Mouse (Mus musculus): ENCODE results near the gene Bik. TPM values are rescaled to one million over a fixed set of nuclear protein-coding genes. Genes with fewer than 3 reads are reported as not detected.

The Bik gene
- polyA plus RNA-seq, 1 experiment from 2014 or later: 6.2 TPM

DNA sequence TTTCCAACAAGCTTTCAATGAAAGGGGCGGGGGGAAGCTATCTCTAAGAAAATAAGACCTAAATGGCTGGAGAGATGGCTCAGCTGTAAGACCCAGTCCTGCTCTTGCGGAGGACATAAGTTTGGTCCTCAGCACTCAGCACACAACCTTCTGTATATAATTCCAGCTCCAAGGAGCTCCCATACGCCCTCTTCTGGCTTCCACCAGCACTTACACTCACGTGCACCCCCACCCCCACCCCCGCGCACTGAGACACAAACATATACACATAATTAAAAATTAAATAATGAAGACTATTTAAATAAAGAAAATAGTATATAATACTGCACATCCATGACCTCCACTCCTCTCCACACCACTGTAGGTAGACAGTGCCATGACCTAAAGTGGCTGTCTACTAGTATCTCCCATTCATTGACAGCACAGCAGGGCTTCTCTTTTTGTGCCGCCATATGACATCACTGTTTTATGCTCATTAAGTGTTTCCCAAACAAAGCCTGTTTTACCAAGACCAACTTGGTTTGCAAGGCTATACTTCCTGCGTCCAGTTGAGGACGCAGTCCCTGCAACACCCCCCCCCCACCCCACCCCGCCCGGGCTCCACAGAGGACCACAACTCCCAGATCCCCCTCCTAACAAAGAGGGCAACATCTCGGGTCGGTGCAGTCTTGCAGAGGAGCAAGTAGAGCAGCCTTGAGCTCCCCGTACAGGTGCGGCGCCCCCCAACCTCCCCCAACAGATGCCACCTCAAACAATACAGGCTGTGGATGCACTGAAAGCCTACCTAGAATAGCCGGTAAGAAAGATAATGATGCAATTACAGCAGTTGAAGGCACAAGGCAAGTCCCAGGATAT is 16.5 kb upstream of the Bik start:
- H3K4me3 ChIP-seq (ENCODE audit: low read depth, low read length): peak overlapping the region; percentile 56
- no peak for TF ChIP-seq EP300 (IDR thresholded peaks at IDR 0.05; ENCODE audit: low read depth)
- no peak; the same call in 1 of the 2 replicates for TF ChIP-seq CTCF (IDR thresholded peaks at IDR 0.05; ENCODE audit: low read depth)
- peak overlapping the region; percentile 53 for H3K9ac ChIP-seq (replicated peaks)
- H3K9me3 ChIP-seq (ENCODE audit: low read length): no peaks in the 10 kb centered on the region
- H3K4me1 ChIP-seq (ENCODE audit: insufficient read depth): peaks cover 10% of the 10 kb centered on the region
- 27% methylated on average over 17 of the region's 17 CpGs for WGBS (ENCODE audit: insufficient replicate concordance)
- peak overlapping the region; percentile 30; the same call in 1 of the 2 replicates for H3K27ac ChIP-seq (ENCODE audit: low read depth)
- H3K4me2 ChIP-seq (ENCODE audit: low read depth, low read length): peak overlapping the region; percentile 91
- no peak for DNase-seq
- no peaks in the 10 kb centered on the region for H3K27me3 ChIP-seq (ENCODE audit: insufficient read depth, low read length)
- peak; percentile 31 for ATAC-seq
- H3K36me3 ChIP-seq (replicated peaks; ENCODE audit: insufficient read depth, low read length): no peaks in the 10 kb centered on the region

GRCm38 (mm10) chr15:83510805-83511405 is 15.8 kb upstream of the Bik start, which contains the start of gene Ttll1:
TSS of gene Ttll1 (minus strand) at chr15:83510893.
- WGBS (ENCODE audit: insufficient replicate concordance): 9% methylated on average over 41 of the region's 41 CpGs
- H3K9me3 ChIP-seq (ENCODE audit: low read length): no peaks in the 10 kb centered on the region
- peak within 1 kb of the TSS; percentile 91 for H3K4me2 ChIP-seq (ENCODE audit: low read depth, low read length)
- H3K4me3 ChIP-seq (ENCODE audit: low read depth, low read length): peak within 1 kb of the TSS; percentile 56
- ATAC-seq: peak; percentile 99
- DNase-seq: peak; percentile 96
- TF ChIP-seq EP300 (IDR thresholded peaks at IDR 0.05; ENCODE audit: low read depth) (no peak), CTCF (IDR thresholded peaks at IDR 0.05; ENCODE audit: low read depth) (no peak)
- peak within 1 kb of the TSS; percentile 53 for H3K9ac ChIP-seq (replicated peaks)
- H3K27ac ChIP-seq (ENCODE audit: low read depth): peak within 1 kb of the TSS; percentile 30; the same call in 1 of the 2 replicates
- no peaks in the 10 kb centered on the region for H3K36me3 ChIP-seq (replicated peaks; ENCODE audit: insufficient read depth, low read length)
- no peaks in the 10 kb centered on the region for H3K27me3 ChIP-seq (ENCODE audit: insufficient read depth, low read length)
- H3K4me1 ChIP-seq (ENCODE audit: insufficient read depth): peaks cover 10% of the 10 kb centered on the region

DNA sequence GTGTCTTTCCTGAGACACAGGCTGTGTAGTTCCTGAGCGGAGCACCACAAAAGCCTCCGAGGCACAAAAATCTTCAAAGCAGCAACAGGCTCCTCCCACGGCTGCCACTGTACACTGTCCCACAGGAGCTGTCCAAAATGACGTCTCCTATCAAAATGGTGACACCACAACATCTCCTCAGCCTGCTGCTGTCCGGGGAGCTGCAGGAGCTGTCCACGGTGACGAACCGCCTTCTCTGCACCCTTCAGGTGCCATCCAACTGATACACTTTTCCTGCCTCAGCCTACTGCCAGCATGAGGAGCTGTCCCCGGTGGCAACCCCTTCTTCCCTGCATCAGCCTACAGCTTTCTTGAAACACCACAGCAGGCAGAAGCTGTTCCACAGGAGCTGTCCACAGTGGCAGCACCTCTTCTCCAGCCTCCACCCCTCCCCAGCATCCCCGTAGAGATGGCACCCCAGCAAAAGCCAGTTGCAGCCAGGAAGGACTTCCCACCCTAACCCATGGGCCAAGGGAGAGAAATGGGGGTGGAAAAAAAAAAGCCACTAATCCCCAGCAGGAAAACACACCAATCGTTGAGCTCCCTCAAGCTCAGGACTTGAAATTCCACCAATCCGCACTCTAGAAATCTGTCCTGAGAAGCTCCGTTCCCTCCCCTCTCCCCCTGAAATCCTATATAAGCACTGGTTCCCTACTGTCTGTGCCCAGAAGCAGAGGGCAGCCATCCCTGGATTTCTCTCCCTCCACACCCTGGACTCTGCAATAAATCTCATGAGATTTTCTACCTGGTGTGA is 14.0 kb upstream of the Bik start:
- ATAC-seq (no peak), DNase-seq (no peak)
- 66% methylated on average over 13 of the region's 13 CpGs for WGBS (ENCODE audit: insufficient replicate concordance)
- no peak overlapping the region for H3K27ac ChIP-seq (ENCODE audit: low read depth)
- H3K4me2 ChIP-seq (ENCODE audit: low read depth, low read length): no peak overlapping the region
- peaks cover 10% of the 10 kb centered on the region for H3K4me1 ChIP-seq (ENCODE audit: insufficient read depth)
- no peak overlapping the region for H3K9ac ChIP-seq (replicated peaks)
- H3K27me3 ChIP-seq (ENCODE audit: insufficient read depth, low read length): no peaks in the 10 kb centered on the region
- H3K4me3 ChIP-seq (ENCODE audit: low read depth, low read length): no peak overlapping the region
- no peaks in the 10 kb centered on the region for H3K36me3 ChIP-seq (replicated peaks; ENCODE audit: insufficient read depth, low read length)
- H3K9me3 ChIP-seq (ENCODE audit: low read length): no peaks in the 10 kb centered on the region
- TF ChIP-seq CTCF (IDR thresholded peaks at IDR 0.05; ENCODE audit: low read depth) (no peak), EP300 (IDR thresholded peaks at IDR 0.05; ENCODE audit: low read depth) (no peak)

DNA sequence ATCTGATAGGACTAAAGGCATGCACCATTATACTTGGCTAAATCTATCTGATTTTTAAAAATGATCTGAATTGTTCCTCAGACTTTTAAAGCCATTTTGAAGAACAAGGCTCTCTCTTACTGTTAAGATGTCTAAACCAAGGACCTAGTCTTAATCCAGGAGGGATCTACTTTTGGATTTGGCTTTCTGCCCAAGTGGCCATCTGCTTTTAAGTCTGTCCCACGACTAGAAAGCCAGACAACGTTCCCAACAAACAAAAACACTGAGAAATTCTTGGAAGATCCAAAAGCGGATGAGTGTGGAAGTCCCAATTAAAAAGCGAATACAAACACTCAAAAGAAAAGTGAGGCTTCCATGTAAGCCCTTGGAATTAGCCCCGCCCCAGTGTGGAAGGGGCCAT is 11.6 kb upstream of the Bik start:
- Histone ChIP-seq H3K9me3 (ENCODE audit: low read length) (no peaks in the 10 kb centered on the region), H3K4me2 (ENCODE audit: low read depth, low read length) (no peak overlapping the region), H3K36me3 (replicated peaks; ENCODE audit: insufficient read depth, low read length) (no peaks in the 10 kb centered on the region), H3K4me3 (ENCODE audit: low read depth, low read length) (no peak overlapping the region), H3K27me3 (ENCODE audit: insufficient read depth, low read length) (no peaks in the 10 kb centered on the region), H3K27ac (ENCODE audit: low read depth) (no peak overlapping the region), H3K9ac (replicated peaks) (no peak overlapping the region), H3K4me1 (ENCODE audit: insufficient read depth) (peaks cover 8% of the 10 kb centered on the region)
- DNase-seq (no peak), ATAC-seq (no peak)
- 67% methylated on average over 5 of the region's 5 CpGs for WGBS (ENCODE audit: insufficient replicate concordance)
- no peak for TF ChIP-seq CTCF (IDR thresholded peaks at IDR 0.05; ENCODE audit: low read depth)
- no peak for TF ChIP-seq EP300 (IDR thresholded peaks at IDR 0.05; ENCODE audit: low read depth)

DNA sequence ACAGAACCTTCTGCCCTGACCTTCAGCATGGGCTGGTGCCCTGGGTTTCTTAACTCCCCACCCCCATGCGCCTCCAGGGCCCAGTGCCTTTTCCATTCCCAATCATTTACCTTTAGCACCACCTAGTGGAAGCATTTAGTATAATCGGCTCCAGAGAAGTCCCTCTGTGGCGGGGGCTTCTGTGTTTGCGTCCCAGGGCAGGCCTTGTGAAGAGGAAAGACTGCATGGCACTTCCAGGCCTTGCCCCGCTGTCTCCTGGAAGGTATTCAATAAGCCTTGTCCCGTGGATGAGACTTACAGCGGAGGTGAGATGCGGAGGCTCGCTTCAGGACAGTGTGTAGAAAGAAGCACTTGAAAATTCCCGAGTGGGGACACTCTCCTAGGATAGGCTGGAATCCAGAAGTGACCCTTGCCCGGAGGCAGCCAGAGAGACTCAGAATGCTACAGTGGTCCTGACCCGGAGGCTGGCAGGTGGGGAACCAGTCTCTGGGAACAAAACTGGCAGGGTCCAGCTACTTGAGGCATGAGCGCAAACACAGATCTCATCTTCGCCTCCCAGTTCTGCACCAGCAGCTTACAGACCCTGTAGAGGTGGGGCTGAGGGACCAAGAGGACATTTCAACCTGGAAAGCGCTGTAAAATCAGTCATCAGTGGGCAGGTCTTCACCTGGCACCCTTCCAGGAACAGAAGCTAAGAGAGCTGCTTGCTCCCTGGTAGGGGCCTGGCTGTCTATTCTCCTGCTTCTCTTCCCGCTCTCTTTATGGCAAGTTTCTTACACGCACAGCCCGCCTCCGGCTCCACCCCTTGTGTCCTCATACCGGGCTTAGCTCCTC is 8.2 kb upstream of the Bik start:
- WGBS (ENCODE audit: insufficient replicate concordance): 36% methylated on average over 20 of the region's 20 CpGs
- peak; percentile 56 for DNase-seq
- Histone ChIP-seq H3K27ac (ENCODE audit: low read depth) (no peak overlapping the region), H3K4me3 (ENCODE audit: low read depth, low read length) (no peak overlapping the region), H3K4me1 (ENCODE audit: insufficient read depth) (no peaks in the 10 kb centered on the region), H3K27me3 (ENCODE audit: insufficient read depth, low read length) (no peaks in the 10 kb centered on the region), H3K4me2 (ENCODE audit: low read depth, low read length) (no peak overlapping the region), H3K9ac (replicated peaks) (no peak overlapping the region), H3K36me3 (replicated peaks; ENCODE audit: insufficient read depth, low read length) (no peaks in the 10 kb centered on the region), H3K9me3 (ENCODE audit: low read length) (no peaks in the 10 kb centered on the region)
- no peak for TF ChIP-seq EP300 (IDR thresholded peaks at IDR 0.05; ENCODE audit: low read depth)
- peak; percentile 85 for TF ChIP-seq CTCF (IDR thresholded peaks at IDR 0.05; ENCODE audit: low read depth)
- peak; percentile 51; the same call in 1 of the 2 replicates for ATAC-seq

All from liver, postnatal 0 days (tissue).